Mouse (Mus musculus): ENCODE data around the gene Ptp4a2. TPM values are rescaled to one million over a fixed set of nuclear protein-coding genes. Genes with fewer than 3 reads are reported as not detected.
"Not testable (repeated sequence)": the region's sequence is repeated elsewhere in the genome, so short reads cannot be mapped to it uniquely, and the experiment has no call there.

The Ptp4a2 gene
- polyA plus RNA-seq, 1 experiment: 407 TPM

DNA sequence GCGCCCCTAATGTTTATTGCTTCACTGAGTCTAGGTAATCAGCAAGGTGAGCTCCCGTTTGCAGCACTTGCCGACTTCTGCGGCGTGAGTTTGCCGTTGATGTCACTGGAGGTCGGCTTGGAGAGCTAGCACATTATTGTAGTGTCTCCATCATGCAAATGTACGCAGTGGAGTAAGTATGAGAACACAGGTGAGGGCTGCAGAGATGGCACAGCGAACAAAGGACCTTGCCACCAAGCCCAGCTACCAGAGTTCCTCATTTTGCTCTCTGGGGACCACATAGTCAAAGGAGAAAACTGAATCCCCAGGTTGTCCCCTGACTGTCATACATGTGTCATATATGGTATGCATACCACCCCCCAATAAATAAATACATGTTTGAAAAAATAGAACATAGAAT is 49.4 kb downstream of the Ptp4a2 start:
- H3K27me3 ChIP-seq (ENCODE audit: control insufficient read depth, insufficient read depth, low read length, poor library complexity, severe bottlenecking): no peaks in the 10 kb centered on the region
- H3K9ac ChIP-seq (ENCODE audit: low read depth, poor library complexity, severe bottlenecking): no peak overlapping the region
- no peaks in the 10 kb centered on the region for H3K4me1 ChIP-seq (ENCODE audit: control insufficient read depth, insufficient read depth, low read length)
- TF ChIP-seq EP300 (IDR thresholded peaks at IDR 0.05; ENCODE audit: insufficient read depth, low read depth, low read length) (no peak), POLR2A (IDR thresholded peaks at IDR 0.05; ENCODE audit: insufficient read depth, low read length) (no peak), CTCF (IDR thresholded peaks at IDR 0.05; ENCODE audit: low read depth, low read length) (no peak)
- no peak overlapping the region for H3K4me3 ChIP-seq (ENCODE audit: low read depth, low read length)
- no peaks in the 10 kb centered on the region for H3K9me3 ChIP-seq (replicated peaks; ENCODE audit: control insufficient read depth, insufficient read depth, low read length, poor library complexity, severe bottlenecking)
- H3K36me3 ChIP-seq (ENCODE audit: control insufficient read depth, insufficient read depth, low read length, poor library complexity, severe bottlenecking): no peaks in the 10 kb centered on the region
- no peak overlapping the region for H3K27ac ChIP-seq (ENCODE audit: insufficient read depth, low read length)

DNA sequence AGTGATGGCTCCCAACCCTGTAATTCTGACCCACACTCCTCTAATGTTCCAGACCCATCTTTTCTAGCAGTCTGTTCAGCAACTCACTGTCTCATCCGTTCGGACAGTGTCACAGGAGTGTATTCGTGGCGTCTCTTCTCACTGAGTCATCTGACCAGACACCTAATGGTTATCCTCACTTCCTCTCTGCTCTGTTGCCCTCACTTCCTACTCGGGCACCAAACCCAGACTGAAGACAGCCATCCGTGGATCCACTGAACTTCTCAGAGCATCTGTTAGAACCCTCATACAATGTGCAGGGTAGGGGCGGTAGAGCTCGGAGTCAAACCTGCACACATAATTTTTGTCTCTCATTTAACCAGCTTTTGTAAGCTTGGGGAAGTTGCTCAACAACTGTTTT is 50.4 kb downstream of the Ptp4a2 start:
- H3K27ac ChIP-seq (ENCODE audit: insufficient read depth, low read length): no peak overlapping the region
- H3K4me3 ChIP-seq (ENCODE audit: low read depth, low read length): no peak overlapping the region
- no peak for TF ChIP-seq EP300 (IDR thresholded peaks at IDR 0.05; ENCODE audit: insufficient read depth, low read depth, low read length)
- TF ChIP-seq POLR2A (IDR thresholded peaks at IDR 0.05; ENCODE audit: insufficient read depth, low read length): no peak
- TF ChIP-seq CTCF (IDR thresholded peaks at IDR 0.05; ENCODE audit: low read depth, low read length): no peak
- H3K9me3 ChIP-seq (replicated peaks; ENCODE audit: control insufficient read depth, insufficient read depth, low read length, poor library complexity, severe bottlenecking): no peaks in the 10 kb centered on the region
- no peak overlapping the region for H3K9ac ChIP-seq (ENCODE audit: low read depth, poor library complexity, severe bottlenecking)
- H3K4me1 ChIP-seq (ENCODE audit: control insufficient read depth, insufficient read depth, low read length): no peaks in the 10 kb centered on the region
- H3K36me3 ChIP-seq (ENCODE audit: control insufficient read depth, insufficient read depth, low read length, poor library complexity, severe bottlenecking): no peaks in the 10 kb centered on the region
- H3K27me3 ChIP-seq (ENCODE audit: control insufficient read depth, insufficient read depth, low read length, poor library complexity, severe bottlenecking): no peaks in the 10 kb centered on the region

DNA sequence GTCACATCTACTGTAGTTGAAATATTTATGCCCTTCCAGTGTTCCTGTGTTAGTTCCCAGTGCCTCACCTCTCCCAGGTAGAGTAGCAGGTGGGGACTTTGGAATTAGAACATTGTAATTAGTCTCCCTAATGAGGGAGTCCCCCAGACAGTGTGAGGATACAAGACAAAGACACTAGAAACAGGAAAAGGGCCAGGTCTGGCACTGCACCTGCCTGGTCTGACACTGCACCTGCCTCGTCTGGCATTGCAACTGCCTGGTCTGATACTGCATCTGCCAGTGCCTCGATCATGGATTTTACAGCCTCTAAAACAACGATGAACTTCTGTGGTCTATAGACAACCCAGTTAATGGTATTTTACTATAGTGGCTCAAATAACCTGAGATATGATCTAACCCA is 51.3 kb downstream of the Ptp4a2 start:
- Histone ChIP-seq H3K4me3 (ENCODE audit: low read depth, low read length) (no peak overlapping the region), H3K27me3 (ENCODE audit: control insufficient read depth, insufficient read depth, low read length, poor library complexity, severe bottlenecking) (no peaks in the 10 kb centered on the region), H3K4me1 (ENCODE audit: control insufficient read depth, insufficient read depth, low read length) (no peaks in the 10 kb centered on the region), H3K36me3 (ENCODE audit: control insufficient read depth, insufficient read depth, low read length, poor library complexity, severe bottlenecking) (no peaks in the 10 kb centered on the region), H3K9ac (ENCODE audit: low read depth, poor library complexity, severe bottlenecking) (no peak overlapping the region), H3K27ac (ENCODE audit: insufficient read depth, low read length) (no peak overlapping the region), H3K9me3 (replicated peaks; ENCODE audit: control insufficient read depth, insufficient read depth, low read length, poor library complexity, severe bottlenecking) (no peaks in the 10 kb centered on the region)
- TF ChIP-seq CTCF (IDR thresholded peaks at IDR 0.05; ENCODE audit: low read depth, low read length) (no peak), EP300 (IDR thresholded peaks at IDR 0.05; ENCODE audit: insufficient read depth, low read depth, low read length) (no peak), POLR2A (IDR thresholded peaks at IDR 0.05; ENCODE audit: insufficient read depth, low read length) (no peak)

DNA sequence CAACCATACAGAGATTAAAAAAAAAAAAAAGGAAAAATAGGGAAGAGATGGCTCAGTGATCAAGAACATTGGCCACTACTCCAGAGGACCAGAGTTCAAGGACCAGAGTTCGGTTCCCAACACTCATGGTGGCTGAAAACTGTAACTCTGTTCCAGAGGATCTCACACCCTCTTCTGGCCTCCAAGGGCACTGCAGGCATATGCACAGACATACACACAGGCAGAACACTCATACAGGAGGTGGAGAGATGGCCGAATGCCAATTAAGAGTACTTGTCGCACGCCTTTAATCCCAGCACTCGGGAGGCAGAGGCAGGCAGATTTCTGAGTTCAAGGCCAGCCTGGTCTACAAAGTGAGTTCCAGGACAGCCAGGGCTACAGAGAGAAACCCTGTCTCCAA is 55.2 kb downstream of the Ptp4a2 start:
- not testable (repeated sequence) for H3K4me1 ChIP-seq (ENCODE audit: control insufficient read depth, insufficient read depth, low read length); H3K9ac ChIP-seq (ENCODE audit: low read depth, poor library complexity, severe bottlenecking); H3K4me3 ChIP-seq (ENCODE audit: low read depth, low read length); H3K27ac ChIP-seq (ENCODE audit: insufficient read depth, low read length); H3K36me3 ChIP-seq (ENCODE audit: control insufficient read depth, insufficient read depth, low read length, poor library complexity, severe bottlenecking); H3K9me3 ChIP-seq (replicated peaks; ENCODE audit: control insufficient read depth, insufficient read depth, low read length, poor library complexity, severe bottlenecking); H3K27me3 ChIP-seq (ENCODE audit: control insufficient read depth, insufficient read depth, low read length, poor library complexity, severe bottlenecking)

DNA sequence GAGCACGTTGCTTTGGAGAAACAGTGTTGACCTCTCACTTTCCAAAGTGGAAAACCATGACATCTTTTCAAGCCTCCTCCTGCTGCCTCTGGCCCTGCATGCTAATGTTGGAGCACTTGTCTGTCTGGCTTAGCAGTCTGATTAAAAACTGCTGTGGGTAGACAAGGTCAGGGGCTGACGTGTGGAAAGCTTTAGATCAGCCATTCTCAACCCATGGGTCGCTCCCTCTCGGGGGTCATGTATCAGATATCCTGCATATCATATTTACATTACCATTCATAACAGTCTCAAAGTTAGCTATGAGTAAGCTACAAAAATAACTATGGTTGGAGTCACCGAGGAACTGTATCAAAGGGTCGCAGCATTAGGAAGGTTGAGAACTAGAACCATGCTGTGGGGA is 57.2 kb downstream of the Ptp4a2 start:
- Histone ChIP-seq H3K36me3 (ENCODE audit: control insufficient read depth, insufficient read depth, low read length, poor library complexity, severe bottlenecking) (no peaks in the 10 kb centered on the region), H3K9me3 (replicated peaks; ENCODE audit: control insufficient read depth, insufficient read depth, low read length, poor library complexity, severe bottlenecking) (no peaks in the 10 kb centered on the region), H3K9ac (ENCODE audit: low read depth, poor library complexity, severe bottlenecking) (no peak overlapping the region), H3K27me3 (ENCODE audit: control insufficient read depth, insufficient read depth, low read length, poor library complexity, severe bottlenecking) (no peaks in the 10 kb centered on the region), H3K27ac (ENCODE audit: insufficient read depth, low read length) (no peak overlapping the region), H3K4me3 (ENCODE audit: low read depth, low read length) (no peak overlapping the region), H3K4me1 (ENCODE audit: control insufficient read depth, insufficient read depth, low read length) (no peaks in the 10 kb centered on the region)
- TF ChIP-seq EP300 (IDR thresholded peaks at IDR 0.05; ENCODE audit: insufficient read depth, low read depth, low read length): no peak
- TF ChIP-seq POLR2A (IDR thresholded peaks at IDR 0.05; ENCODE audit: insufficient read depth, low read length): no peak
- no peak for TF ChIP-seq CTCF (IDR thresholded peaks at IDR 0.05; ENCODE audit: low read depth, low read length)

DNA sequence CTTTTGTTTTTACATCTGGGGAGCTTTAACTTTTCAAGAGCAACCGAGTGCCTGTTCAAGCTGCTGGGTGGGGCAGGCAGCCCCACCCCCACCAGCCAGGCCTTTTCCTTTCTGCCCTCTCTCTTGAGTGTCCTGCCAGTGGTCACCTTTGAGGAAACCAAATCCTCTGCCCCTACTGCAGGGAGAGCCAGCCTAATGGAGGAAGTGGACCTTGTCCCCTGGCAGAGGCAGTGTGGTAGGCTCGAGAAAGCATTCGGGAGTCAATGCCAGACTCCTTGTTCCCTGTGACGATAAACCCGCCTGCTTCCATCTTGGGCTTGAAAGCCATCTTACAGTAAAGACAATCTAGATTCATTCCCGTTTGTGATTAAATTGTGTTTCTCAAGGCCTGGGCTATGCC is 59.5 kb downstream of the Ptp4a2 start:
- no peak for TF ChIP-seq POLR2A (IDR thresholded peaks at IDR 0.05; ENCODE audit: insufficient read depth, low read length)
- no peak for TF ChIP-seq CTCF (IDR thresholded peaks at IDR 0.05; ENCODE audit: low read depth, low read length)
- no peak for TF ChIP-seq EP300 (IDR thresholded peaks at IDR 0.05; ENCODE audit: insufficient read depth, low read depth, low read length)
- Histone ChIP-seq H3K9me3 (replicated peaks; ENCODE audit: control insufficient read depth, insufficient read depth, low read length, poor library complexity, severe bottlenecking) (no peaks in the 10 kb centered on the region), H3K27ac (ENCODE audit: insufficient read depth, low read length) (no peak overlapping the region), H3K4me1 (ENCODE audit: control insufficient read depth, insufficient read depth, low read length) (no peaks in the 10 kb centered on the region), H3K27me3 (ENCODE audit: control insufficient read depth, insufficient read depth, low read length, poor library complexity, severe bottlenecking) (no peaks in the 10 kb centered on the region), H3K4me3 (ENCODE audit: low read depth, low read length) (no peak overlapping the region), H3K9ac (ENCODE audit: low read depth, poor library complexity, severe bottlenecking) (no peak overlapping the region), H3K36me3 (ENCODE audit: control insufficient read depth, insufficient read depth, low read length, poor library complexity, severe bottlenecking) (no peaks in the 10 kb centered on the region)

Measured in ES-Bruce4 (cell line).